Mouse (Mus musculus): ENCODE results near the gene Rap1a. TPM values are rescaled to one million over a fixed set of nuclear protein-coding genes. Genes with fewer than 3 reads are reported as not detected.

Gene Rap1a
- polyA plus RNA-seq, 1 experiment, result 6.9 TPM

- H3K36me3 ChIP-seq (ENCODE audit: control insufficient read depth, insufficient read depth, low read length), result no peaks in the 10 kb centered on the region
Measured at GRCm38 (mm10) chr3:105791129-105791528, 10.0 kb downstream of the Rap1a start.

GRCm38 (mm10) chr3:105790338-105790737 lies 10.8 kb downstream of the Rap1a start:
- no peak overlapping the region for H3K4me3 ChIP-seq (ENCODE audit: control insufficient read depth, low read depth, low read length)
- no peaks in the 10 kb centered on the region for H3K36me3 ChIP-seq (ENCODE audit: control insufficient read depth, insufficient read depth, low read length)
- TF ChIP-seq POLR2A (IDR thresholded peaks at IDR 0.05; ENCODE audit: control insufficient read depth, low read depth, low read length), result no peak
- no peak for TF ChIP-seq CTCF (IDR thresholded peaks at IDR 0.05; ENCODE audit: control insufficient read depth, insufficient read depth, insufficient replicate concordance, low read depth, low read length)
- H3K4me1 ChIP-seq (ENCODE audit: control insufficient read depth, insufficient read depth, low read length), result no peaks in the 10 kb centered on the region
- H3K27me3 ChIP-seq (ENCODE audit: control insufficient read depth, insufficient read depth, low read length), result no peaks in the 10 kb centered on the region
- H3K27ac ChIP-seq (ENCODE audit: control insufficient read depth, insufficient read depth, low read depth, low read length), result no peak overlapping the region

More at GRCm38 (mm10) chr3:105791129-105791528, 10.0 kb downstream of the Rap1a start:
- no peaks in the 10 kb centered on the region for H3K27me3 ChIP-seq (ENCODE audit: control insufficient read depth, insufficient read depth, low read length)
- TF ChIP-seq POLR2A (IDR thresholded peaks at IDR 0.05; ENCODE audit: control insufficient read depth, low read depth, low read length), result no peak
- no peak for TF ChIP-seq CTCF (IDR thresholded peaks at IDR 0.05; ENCODE audit: control insufficient read depth, insufficient read depth, insufficient replicate concordance, low read depth, low read length)
- no peak overlapping the region for H3K27ac ChIP-seq (ENCODE audit: control insufficient read depth, insufficient read depth, low read depth, low read length)
- H3K4me3 ChIP-seq (ENCODE audit: control insufficient read depth, low read depth, low read length), result no peak overlapping the region
- no peaks in the 10 kb centered on the region for H3K4me1 ChIP-seq (ENCODE audit: control insufficient read depth, insufficient read depth, low read length)

- no peaks in the 10 kb centered on the region for H3K36me3 ChIP-seq (ENCODE audit: control insufficient read depth, insufficient read depth, low read length)
- TF ChIP-seq POLR2A (IDR thresholded peaks at IDR 0.05; ENCODE audit: control insufficient read depth, low read depth, low read length) (no peak), CTCF (IDR thresholded peaks at IDR 0.05; ENCODE audit: control insufficient read depth, insufficient read depth, insufficient replicate concordance, low read depth, low read length) (no peak)
Measured at GRCm38 (mm10) chr3:105789776-105790175, 11.4 kb downstream of the Rap1a start.

GRCm38 (mm10) chr3:105787328-105787727 lies 13.8 kb downstream of the Rap1a start:
- no peak for TF ChIP-seq CTCF (IDR thresholded peaks at IDR 0.05; ENCODE audit: control insufficient read depth, insufficient read depth, insufficient replicate concordance, low read depth, low read length)
- TF ChIP-seq POLR2A (IDR thresholded peaks at IDR 0.05; ENCODE audit: control insufficient read depth, low read depth, low read length), result no peak
- Histone ChIP-seq H3K4me1 (ENCODE audit: control insufficient read depth, insufficient read depth, low read length) (no peaks in the 10 kb centered on the region), H3K27me3 (ENCODE audit: control insufficient read depth, insufficient read depth, low read length) (no peaks in the 10 kb centered on the region), H3K36me3 (ENCODE audit: control insufficient read depth, insufficient read depth, low read length) (no peaks in the 10 kb centered on the region), H3K4me3 (ENCODE audit: control insufficient read depth, low read depth, low read length) (no peak overlapping the region), H3K27ac (ENCODE audit: control insufficient read depth, insufficient read depth, low read depth, low read length) (no peak overlapping the region)

More at GRCm38 (mm10) chr3:105789776-105790175, 11.4 kb downstream of the Rap1a start:
- H3K4me1 ChIP-seq (ENCODE audit: control insufficient read depth, insufficient read depth, low read length), result no peaks in the 10 kb centered on the region
- H3K27ac ChIP-seq (ENCODE audit: control insufficient read depth, insufficient read depth, low read depth, low read length), result no peak overlapping the region
- H3K27me3 ChIP-seq (ENCODE audit: control insufficient read depth, insufficient read depth, low read length), result no peaks in the 10 kb centered on the region
- no peak overlapping the region for H3K4me3 ChIP-seq (ENCODE audit: control insufficient read depth, low read depth, low read length)

GRCm38 (mm10) chr3:105785865-105786264 lies 15.3 kb downstream of the Rap1a start:
- Histone ChIP-seq H3K4me1 (ENCODE audit: control insufficient read depth, insufficient read depth, low read length) (no peaks in the 10 kb centered on the region), H3K27ac (ENCODE audit: control insufficient read depth, insufficient read depth, low read depth, low read length) (no peak overlapping the region), H3K27me3 (ENCODE audit: control insufficient read depth, insufficient read depth, low read length) (no peaks in the 10 kb centered on the region), H3K36me3 (ENCODE audit: control insufficient read depth, insufficient read depth, low read length) (no peaks in the 10 kb centered on the region), H3K4me3 (ENCODE audit: control insufficient read depth, low read depth, low read length) (no peak overlapping the region)
- TF ChIP-seq CTCF (IDR thresholded peaks at IDR 0.05; ENCODE audit: control insufficient read depth, insufficient read depth, insufficient replicate concordance, low read depth, low read length), result no peak
- TF ChIP-seq POLR2A (IDR thresholded peaks at IDR 0.05; ENCODE audit: control insufficient read depth, low read depth, low read length), result no peak

GRCm38 (mm10) chr3:105783809-105784208 lies 17.3 kb downstream of the Rap1a start:
- H3K36me3 ChIP-seq (ENCODE audit: control insufficient read depth, insufficient read depth, low read length), result no peaks in the 10 kb centered on the region
- no peak overlapping the region for H3K27ac ChIP-seq (ENCODE audit: control insufficient read depth, insufficient read depth, low read depth, low read length)
- no peaks in the 10 kb centered on the region for H3K4me1 ChIP-seq (ENCODE audit: control insufficient read depth, insufficient read depth, low read length)
- no peaks in the 10 kb centered on the region for H3K27me3 ChIP-seq (ENCODE audit: control insufficient read depth, insufficient read depth, low read length)
- H3K4me3 ChIP-seq (ENCODE audit: control insufficient read depth, low read depth, low read length), result no peak overlapping the region
- no peak for TF ChIP-seq CTCF (IDR thresholded peaks at IDR 0.05; ENCODE audit: control insufficient read depth, insufficient read depth, insufficient replicate concordance, low read depth, low read length)
- TF ChIP-seq POLR2A (IDR thresholded peaks at IDR 0.05; ENCODE audit: control insufficient read depth, low read depth, low read length), result no peak

- Histone ChIP-seq H3K4me3 (ENCODE audit: control insufficient read depth, low read depth, low read length) (no peak overlapping the region), H3K4me1 (ENCODE audit: control insufficient read depth, insufficient read depth, low read length) (no peaks in the 10 kb centered on the region), H3K27ac (ENCODE audit: control insufficient read depth, insufficient read depth, low read depth, low read length) (no peak overlapping the region), H3K36me3 (ENCODE audit: control insufficient read depth, insufficient read depth, low read length) (no peaks in the 10 kb centered on the region), H3K27me3 (ENCODE audit: control insufficient read depth, insufficient read depth, low read length) (no peaks in the 10 kb centered on the region)
- TF ChIP-seq CTCF (IDR thresholded peaks at IDR 0.05; ENCODE audit: control insufficient read depth, insufficient read depth, insufficient replicate concordance, low read depth, low read length), result no peak
- no peak for TF ChIP-seq POLR2A (IDR thresholded peaks at IDR 0.05; ENCODE audit: control insufficient read depth, low read depth, low read length)
Measured at GRCm38 (mm10) chr3:105782406-105782805, 18.7 kb downstream of the Rap1a start.

GRCm38 (mm10) chr3:105777997-105778396 lies 23.1 kb downstream of the Rap1a start:
- Histone ChIP-seq H3K27ac (ENCODE audit: control insufficient read depth, insufficient read depth, low read depth, low read length) (no peak overlapping the region), H3K27me3 (ENCODE audit: control insufficient read depth, insufficient read depth, low read length) (no peaks in the 10 kb centered on the region), H3K4me1 (ENCODE audit: control insufficient read depth, insufficient read depth, low read length) (no peaks in the 10 kb centered on the region), H3K4me3 (ENCODE audit: control insufficient read depth, low read depth, low read length) (no peak overlapping the region), H3K36me3 (ENCODE audit: control insufficient read depth, insufficient read depth, low read length) (no peaks in the 10 kb centered on the region)
- TF ChIP-seq CTCF (IDR thresholded peaks at IDR 0.05; ENCODE audit: control insufficient read depth, insufficient read depth, insufficient replicate concordance, low read depth, low read length) (no peak), POLR2A (IDR thresholded peaks at IDR 0.05; ENCODE audit: control insufficient read depth, low read depth, low read length) (no peak)

All from testis, adult 2 months (tissue).